ENCODE assay signal across 13 mouse cellular contexts in the genomic region with DNA sequence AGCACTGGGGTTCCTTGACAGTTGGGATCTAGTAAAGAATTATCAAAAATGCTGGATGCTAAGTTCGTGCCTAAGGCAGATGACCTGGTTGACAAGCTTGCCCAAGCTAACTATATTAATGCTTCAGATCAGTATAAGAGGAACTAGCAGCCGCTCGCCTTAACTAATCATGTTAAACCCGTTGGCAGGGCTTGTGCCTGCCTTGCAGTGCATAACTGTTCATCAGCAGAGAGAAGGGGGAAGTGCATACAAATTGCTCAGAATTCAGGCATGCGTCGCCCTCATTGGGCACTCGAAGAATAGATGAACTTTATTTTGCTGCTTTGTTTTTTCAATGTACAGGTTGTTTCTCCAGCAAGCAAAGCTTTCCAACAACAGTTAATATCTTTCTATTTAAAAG.
"Had no signal": no experiment of that assay in that cellular context is flagged by ENCODE, and none has a peak within 500 bp of the region (broad histone marks: within the 10 kb centered on the region; RNA-seq: fewer than 3 reads in every experiment).

No protein-coding gene starts in this region.

- H3K27me3 ChIP-seq: megakaryocyte, embryonic 14.5 days; neural tube, embryonic 12.5 days had no signal

- H3K27ac ChIP-seq: liver, embryonic 14.5 days; midbrain, embryonic 13.5 days; neural tube, embryonic 12.5 days had no signal

- H3K4me3 ChIP-seq: megakaryocyte, embryonic 14.5 days; midbrain, embryonic 13.5 days; neural tube, embryonic 12.5 days had no signal

- ATAC-seq: midbrain, embryonic 13.5 days had no signal

- H3K4me1 ChIP-seq: megakaryocyte, embryonic 14.5 days; midbrain, embryonic 13.5 days; neural tube, embryonic 12.5 days had no signal

- DNase-seq: lung, adult 18-20 months; lung, embryonic 14.5 days; lung, postnatal 10 days; lung, postnatal 4 days; right cerebral cortex, postnatal 14 days; thymus, adult 18-20 months; thymus, postnatal 14 days; thymus, postnatal 36 days had no signal

- H3K4me2 ChIP-seq: lung, embryonic 14.5 days; midbrain, embryonic 11.5 days; midbrain, embryonic 13.5 days; neural tube, embryonic 12.5 days had no signal

- H3K9ac ChIP-seq: liver, embryonic 14.5 days; lung, embryonic 14.5 days; midbrain, embryonic 13.5 days; neural tube, embryonic 12.5 days had no signal

- H3K9me3 ChIP-seq: megakaryocyte, embryonic 14.5 days; midbrain, embryonic 13.5 days; neural tube, embryonic 12.5 days had no signal

- H3K36me3 ChIP-seq: midbrain, embryonic 13.5 days; neural tube, embryonic 12.5 days had no signal
